Comparison of ENCODE assay signal across 8 mouse cellular contexts in the genomic region with DNA sequence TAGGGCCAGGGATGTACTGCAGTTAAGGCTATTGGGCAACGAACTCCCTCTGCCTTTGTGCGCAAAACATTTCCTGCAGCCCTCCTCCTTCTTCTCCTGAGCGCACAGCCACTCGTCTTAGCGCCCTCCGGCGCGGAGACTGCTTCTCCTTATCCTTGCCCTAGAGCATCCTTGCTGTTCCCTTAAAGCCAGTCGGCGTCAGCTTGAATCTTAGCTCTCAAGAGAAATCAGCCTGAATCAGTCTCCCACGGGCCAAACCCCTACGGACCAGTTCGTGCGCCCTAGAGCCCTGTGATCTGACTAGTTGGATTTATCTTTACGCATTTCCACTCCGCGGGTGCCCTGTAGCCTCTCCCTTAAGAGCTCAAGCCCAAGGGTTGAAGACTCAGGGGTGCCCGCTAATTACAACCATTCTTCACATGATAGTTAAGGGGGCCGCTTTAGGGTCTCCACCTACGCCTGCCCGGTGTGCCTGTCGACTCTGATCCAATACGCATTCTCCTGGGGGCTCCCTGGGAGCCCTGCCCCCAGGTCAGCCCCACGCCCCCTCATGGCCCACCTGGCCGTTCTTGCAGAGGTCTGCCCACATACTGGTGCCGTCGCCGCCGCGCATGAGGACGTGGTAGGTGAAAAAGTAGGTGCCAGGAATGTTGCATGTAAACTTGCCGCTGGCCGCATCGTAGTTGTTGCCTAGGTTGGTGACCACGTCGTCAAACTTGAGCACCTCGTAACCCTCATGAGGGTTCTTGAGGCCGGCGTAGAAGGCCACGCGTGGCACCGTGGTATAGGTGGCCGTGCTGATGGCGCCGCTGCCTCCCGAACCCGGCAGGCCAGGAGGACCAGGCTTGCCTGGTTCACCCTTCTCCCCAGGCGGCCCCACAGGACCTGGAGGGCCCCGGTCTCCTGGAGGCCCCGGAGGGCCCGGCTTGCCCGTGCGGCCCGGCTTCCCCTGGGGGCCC. TPM values are rescaled to one million over a fixed set of nuclear protein-coding genes. Genes with fewer than 3 reads are reported as not detected.
DNase-seq lines count a peak whose midpoint lies in the region; ATAC-seq and TF ChIP-seq lines count a peak whose summit lies in the region.

No protein-coding gene starts in this region.

- no peaks in the 10 kb centered on the region for H3K36me3 ChIP-seq in heart, embryonic 16.5 days (ENCODE audit: control insufficient read depth, insufficient read depth)
- no peaks in the 10 kb centered on the region for H3K36me3 ChIP-seq in hindbrain, postnatal 0 days (ENCODE audit: insufficient read depth, low read length)

- H3K4me2 ChIP-seq in heart, embryonic 16.5 days (ENCODE audit: low read depth, low read length): peak overlapping the region; percentile 67
- peak overlapping the region; percentile 54 for H3K4me2 ChIP-seq in hindbrain, postnatal 0 days (ENCODE audit: low read depth, low read length)

- no peak overlapping the region for H3K9ac ChIP-seq in heart, embryonic 16.5 days (ENCODE audit: low read length)
- peak overlapping the region; percentile 34; the same call in 1 of the 2 replicates for H3K9ac ChIP-seq in hindbrain, postnatal 0 days (replicated peaks; ENCODE audit: low read length)

- TF ChIP-seq CTCF in cortical plate, adult 2 months (IDR thresholded peaks at IDR 0.05; ENCODE audit: extremely low read depth, insufficient read depth, low read length): no peak
- TF ChIP-seq CTCF in hindbrain, postnatal 0 days (IDR thresholded peaks at IDR 0.05; ENCODE audit: low read depth): no peak

- no peak for ATAC-seq in heart, embryonic 16.5 days (replicated peaks; ENCODE audit: extremely low read depth, insufficient read depth, low FRiP score)
- 0 out of 2 replicates have a peak, but pooled peaks have one; percentile 16 for ATAC-seq in hindbrain, postnatal 0 days

- TF ChIP-seq POLR2A in cortical plate, adult 2 months (IDR thresholded peaks at IDR 0.05; ENCODE audit: extremely low read depth, insufficient read depth, low read length): no peak

- H3K27ac ChIP-seq in heart, embryonic 16.5 days (ENCODE audit: low read length): no peak overlapping the region
- H3K27ac ChIP-seq in cortical plate, adult 2 months (ENCODE audit: insufficient read depth, low read length): no peak overlapping the region
- no peak overlapping the region for H3K27ac ChIP-seq in hindbrain, postnatal 0 days

- DNase-seq in heart, postnatal 4 days: no peak
- DNase-seq in hindbrain, postnatal 0 days (ENCODE audit: low spot score): peak; percentile 32
- DNase-seq in neural tube, embryonic 10.5 days (ENCODE audit: extremely low spot score, low spot score): peak; percentile 47
- no peak for DNase-seq in right cerebral cortex, postnatal 10 days (ENCODE audit: low spot score in 2 of 2)
- no peak for DNase-seq in left cerebral cortex, postnatal 36 days (ENCODE audit: low spot score in 2 of 2)
- no peak for DNase-seq in right cerebral cortex, adult 18-20 months

- H3K27me3 ChIP-seq in heart, embryonic 16.5 days (ENCODE audit: control insufficient read depth, insufficient read depth, low read length): peaks cover 74% of the 10 kb centered on the region
- peaks cover 37% of the 10 kb centered on the region for H3K27me3 ChIP-seq in hindbrain, postnatal 0 days (ENCODE audit: insufficient read depth, low read length)

- intact Hi-C loops in left cerebral cortex, postnatal 36 days (cut with DNase I): loop anchor here (5.0 kb wide), 1 partner anchor 33 kb away; no protein-coding TSS in a partner anchor

- H3K4me3 ChIP-seq in heart, embryonic 16.5 days (ENCODE audit: low read length): peak overlapping the region; percentile 47
- H3K4me3 ChIP-seq in cortical plate, adult 2 months (ENCODE audit: insufficient read depth, low read length): peak overlapping the region; percentile 12; the same call in 1 of the 2 replicates
- peak overlapping the region; percentile 37 for H3K4me3 ChIP-seq in hindbrain, postnatal 0 days (ENCODE audit: low read length)

- H3K4me1 ChIP-seq in heart, embryonic 16.5 days (ENCODE audit: control insufficient read depth, insufficient read depth, low read length): peaks cover 19% of the 10 kb centered on the region
- H3K4me1 ChIP-seq in cortical plate, adult 2 months (ENCODE audit: control insufficient read depth, insufficient read depth, low read length): 0 out of 2 replicates have a peak, but pooled peaks cover 2% of the 10 kb centered on the region
- H3K4me1 ChIP-seq in hindbrain, postnatal 0 days (ENCODE audit: insufficient read depth, low read length): 0 out of 2 replicates have a peak, but pooled peaks cover 12% of the 10 kb centered on the region

- H3K9me3 ChIP-seq in heart, embryonic 16.5 days (replicated peaks; ENCODE audit: control insufficient read depth, low read length): no peaks in the 10 kb centered on the region
- H3K9me3 ChIP-seq in hindbrain, postnatal 0 days (ENCODE audit: low read length): no peaks in the 10 kb centered on the region

- 3% methylated on average over 54 of the region's 54 CpGs for WGBS in heart, embryonic 16.5 days
- 2% methylated on average over 53 of the region's 54 CpGs for WGBS in hindbrain, postnatal 0 days

RNA-seq across cellular contexts. Expression of gene C1ql1, which starts 0.9 kb away (rescaled TPM):
- polyA plus RNA-seq in heart, embryonic 16.5 days (2015; fragmentation: Nextera tagmentation; extraction: Ambion mirVana): 0.32 and 0.39 TPM in 2 replicates
- total RNA-seq in heart, postnatal 4 days (2021): under 1 TPM; 0.36 to 0.55 TPM
- polyA plus RNA-seq in cortical plate, adult 2 months (2012; rRNA removed): 15.3 and 15.8 TPM in 2 replicates
- total RNA-seq in hindbrain, postnatal 0 days (2014; rRNA removed): 61.0 and 65.6 TPM in 2 replicates
- 16.9 and 18.9 TPM in 2 replicates for polyA plus RNA-seq in hindbrain, postnatal 0 days (2015; fragmentation: Nextera tagmentation; extraction: Ambion mirVana)
- total RNA-seq in left cerebral cortex, postnatal 36 days (2021): 10 to 100 TPM; 15.1 to 15.6 TPM

RNA-seq across cellular contexts. Expression of gene Kif18b, which starts 20.7 kb away (rescaled TPM):
- polyA plus RNA-seq in heart, embryonic 16.5 days (2015; fragmentation: Nextera tagmentation; extraction: Ambion mirVana): 6.6 and 7.6 TPM in 2 replicates
- total RNA-seq in heart, postnatal 4 days (2021): 10 to 100 TPM; 16.7 to 17.8 TPM
- 0.17 and 0.40 TPM in 2 replicates for polyA plus RNA-seq in cortical plate, adult 2 months (2012; rRNA removed)
- total RNA-seq in hindbrain, postnatal 0 days (2014; rRNA removed): 9.2 and 11.7 TPM in 2 replicates
- 1.9 and 2.1 TPM in 2 replicates for polyA plus RNA-seq in hindbrain, postnatal 0 days (2015; fragmentation: Nextera tagmentation; extraction: Ambion mirVana)
- total RNA-seq in left cerebral cortex, postnatal 36 days (2021): under 1 TPM; 0.16 to 0.44 TPM

RNA-seq across cellular contexts. Expression of gene Gfap, which starts 44.9 kb away (rescaled TPM):
- polyA plus RNA-seq in heart, embryonic 16.5 days (2015; fragmentation: Nextera tagmentation; extraction: Ambion mirVana): 0.26 and 0.30 TPM in 2 replicates
- under 1 TPM; 0.14 to 0.26 TPM for total RNA-seq in heart, postnatal 4 days (2021)
- 179 and 186 TPM in 2 replicates for polyA plus RNA-seq in cortical plate, adult 2 months (2012; rRNA removed)
- total RNA-seq in hindbrain, postnatal 0 days (2014; rRNA removed): 79.1 and 105 TPM in 2 replicates
- polyA plus RNA-seq in hindbrain, postnatal 0 days (2015; fragmentation: Nextera tagmentation; extraction: Ambion mirVana): 74.4 and 89.2 TPM in 2 replicates
- total RNA-seq in left cerebral cortex, postnatal 36 days (2021): 100 to 1,000 TPM; 127 TPM

Comparison
In these comparisons a context has a peak if more than half of its experiments do, and no peak if none do; other contexts are left out.
1. DNase-seq: peak in hindbrain, postnatal 0 days (single experiment) and neural tube, embryonic 10.5 days (single experiment); none in heart, postnatal 4 days (single experiment), right cerebral cortex, postnatal 10 days (0 of 2), left cerebral cortex, postnatal 36 days (0 of 2) and right cerebral cortex, adult 18-20 months (single experiment).
2. RNA of gene C1ql1, which starts 0.9 kb away (total RNA-seq): 61.0 to 65.6 TPM in hindbrain, postnatal 0 days and 15.1 to 15.6 TPM in left cerebral cortex, postnatal 36 days; 0.36 to 0.55 TPM in heart, postnatal 4 days; every median in the first group is over 10 times any median in the second.
3. RNA of gene Gfap, which starts 44.9 kb away (total RNA-seq): 127 TPM in left cerebral cortex, postnatal 36 days and 79.1 to 105 TPM in hindbrain, postnatal 0 days; 0.14 to 0.26 TPM in heart, postnatal 4 days; every median in the first group is over 10 times any median in the second.
4. Peak in every context shown above with its lines, with median percentiles within 50 percentile points of each other: H3K4me3 ChIP-seq.